Mouse (Mus musculus) ES-Bruce4 (cell line): ENCODE results near the gene Zfp362. TPM values are rescaled to one million over a fixed set of nuclear protein-coding genes. Genes with fewer than 3 reads are reported as not detected.

ENCODE experiments used
- H3K27ac ChIP-seq: 2 replicates; pipeline ENCODE4 v1.5.1; 2012; ENCODE audit warnings: low read length, inconsistent platforms; ENCODE audit not compliant: insufficient read depth
- H3K27me3 ChIP-seq: 2 replicates; pipeline ENCODE4 v1.6.1; 2012; ENCODE audit warnings: mild to moderate bottlenecking, low read length, inconsistent platforms; ENCODE audit not compliant: control insufficient read depth, poor library complexity, insufficient read depth, severe bottlenecking
- H3K36me3 ChIP-seq: 2 replicates; pipeline ENCODE4 v1.6.1; 2012; ENCODE audit warnings: inconsistent platforms, mild to moderate bottlenecking, low read length, moderate library complexity; ENCODE audit not compliant: control insufficient read depth, poor library complexity, insufficient read depth, severe bottlenecking
- H3K4me1 ChIP-seq: one replicate; pipeline ENCODE4 v1.8.1; 2011; ENCODE audit warnings: low read length; ENCODE audit not compliant: control insufficient read depth, insufficient read depth
- H3K4me3 ChIP-seq: 2 replicates; pipeline ENCODE4 v1.5.1; 2011; ENCODE audit warnings: low read depth, mild to moderate bottlenecking, low read length
- H3K9ac ChIP-seq: 2 replicates; pipeline ENCODE4 v1.6.1; 2012; ENCODE audit warnings: low read depth, mild to moderate bottlenecking, inconsistent platforms; ENCODE audit not compliant: poor library complexity, severe bottlenecking
- H3K9me3 ChIP-seq: replicated peaks from 2 replicates; pipeline ENCODE4 v1.6.1; 2012; ENCODE audit warnings: mild to moderate bottlenecking, low read length, inconsistent platforms; ENCODE audit not compliant: control insufficient read depth, poor library complexity, insufficient read depth, severe bottlenecking
- CTCF ChIP-seq: IDR thresholded peaks from one replicate; pipeline ENCODE4 v1.8.1; 2011; ENCODE audit warnings: low read depth, low read length
- EP300 ChIP-seq: IDR thresholded peaks from 2 replicates; pipeline ENCODE4 v1.6.1; 2011; ENCODE audit warnings: low read depth, low read length; ENCODE audit not compliant: insufficient read depth
- POLR2A ChIP-seq: IDR thresholded peaks from one replicate; pipeline ENCODE4 v1.8.1; 2011; ENCODE audit warnings: low read length; ENCODE audit not compliant: insufficient read depth
- polyA plus RNA-seq: library from polyadenylated mRNA; stranded (reverse); fragments of >200 nt; gene quantifications from 2 replicates; pipeline ENCODE4 v1.2.4, GENCODE M21; 2011; ENCODE audit warnings: low read depth; ENCODE audit not compliant: missing spikeins, insufficient read depth, insufficient read length

Gene Zfp362
- polyA plus RNA-seq, 1 experiment, result 11.6 TPM

DNA sequence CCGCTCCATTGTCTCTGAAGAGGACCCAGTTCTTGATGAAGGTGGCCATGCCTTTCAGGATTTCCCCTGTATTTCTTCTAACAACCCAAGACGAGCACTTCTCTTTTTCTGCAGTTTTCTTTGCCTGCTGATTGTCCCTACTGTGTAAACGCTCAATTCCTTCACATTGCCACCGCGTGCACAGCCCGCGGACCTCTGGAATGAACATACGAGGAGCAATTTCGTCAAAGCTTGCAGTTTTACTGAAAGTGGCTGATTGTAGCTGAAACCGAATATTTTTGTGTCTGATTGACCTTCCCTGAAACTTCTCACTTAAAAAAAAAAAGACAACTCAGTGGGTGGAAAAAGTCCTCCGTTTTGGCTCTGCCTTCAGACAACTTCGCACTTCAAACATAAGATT lies 14.7 kb upstream of the Zfp362 start:
- Histone ChIP-seq H3K9me3 (no peaks in the 10 kb centered on the region), H3K4me1 (no peaks in the 10 kb centered on the region), H3K27me3 (no peaks in the 10 kb centered on the region), H3K9ac (no peak overlapping the region), H3K27ac (no peak overlapping the region), H3K4me3 (no peak overlapping the region), H3K36me3 (no peaks in the 10 kb centered on the region)
- TF ChIP-seq POLR2A (no peak), CTCF (no peak), EP300 (no peak)

DNA sequence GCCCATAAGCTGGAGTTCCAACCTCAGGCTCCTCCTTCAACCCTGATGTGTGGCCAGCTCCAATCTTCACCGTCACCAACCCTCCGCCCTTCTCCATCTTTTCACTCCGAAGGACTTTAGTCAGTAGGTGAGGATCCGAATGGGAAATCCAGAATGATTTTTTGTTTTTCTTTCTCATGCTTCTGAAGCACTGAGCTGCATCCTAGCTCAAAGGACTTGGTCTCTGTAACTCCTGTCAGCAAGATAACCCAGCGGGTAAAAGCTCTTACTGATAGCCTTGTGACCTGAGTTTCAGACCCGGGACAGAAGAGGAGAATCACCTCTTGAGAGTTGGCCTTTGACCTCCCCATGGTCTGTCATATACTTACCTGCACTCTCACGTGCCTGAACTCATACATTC lies 11.2 kb upstream of the Zfp362 start:
- no peaks in the 10 kb centered on the region for H3K4me1 ChIP-seq
- no peaks in the 10 kb centered on the region for H3K36me3 ChIP-seq
- H3K27ac ChIP-seq, result no peak overlapping the region
- no peak overlapping the region for H3K4me3 ChIP-seq
- H3K27me3 ChIP-seq, result no peaks in the 10 kb centered on the region
- TF ChIP-seq CTCF, result no peak
- TF ChIP-seq POLR2A, result no peak
- no peaks in the 10 kb centered on the region for H3K9me3 ChIP-seq
- no peak overlapping the region for H3K9ac ChIP-seq

DNA sequence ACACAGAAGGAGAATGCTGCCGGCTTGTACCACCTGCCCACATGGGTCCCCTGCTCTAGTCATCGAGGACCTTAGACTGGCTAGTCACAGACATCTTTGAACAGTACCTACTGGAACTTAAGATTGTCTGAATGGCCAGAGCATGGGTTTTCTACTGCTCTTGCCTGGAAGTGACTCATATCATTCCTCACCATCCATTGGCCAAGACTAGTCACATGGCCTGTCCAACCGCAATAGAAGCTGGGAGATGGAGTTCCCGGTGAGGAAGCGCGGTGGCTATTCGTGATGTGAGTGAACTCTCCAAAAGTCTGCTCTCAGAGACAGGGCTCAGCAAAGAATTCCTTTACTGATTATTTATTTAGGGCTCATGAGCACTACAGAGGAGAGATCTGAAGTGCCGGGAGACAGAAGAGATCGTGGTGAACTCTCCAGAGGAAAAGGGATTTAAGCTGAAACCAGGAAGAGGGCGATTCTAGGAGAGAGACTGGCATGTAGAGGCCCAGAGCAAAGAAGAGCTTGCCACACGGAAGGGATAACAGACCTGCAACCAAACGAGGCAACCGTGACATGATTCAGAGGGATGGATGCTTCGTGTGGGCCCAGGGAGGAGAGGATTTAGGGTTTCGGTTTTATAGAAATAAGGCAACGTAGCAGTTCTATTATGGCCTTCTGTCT lies 5.7 kb upstream of the Zfp362 start:
- H3K36me3 ChIP-seq, result no peaks in the 10 kb centered on the region
- no peaks in the 10 kb centered on the region for H3K9me3 ChIP-seq
- H3K4me3 ChIP-seq, result peak overlapping the region; percentile 96
- TF ChIP-seq POLR2A (peak; percentile 64), EP300 (no peak), CTCF (no peak)
- peak overlapping the region; percentile 70 for H3K9ac ChIP-seq
- no peaks in the 10 kb centered on the region for H3K27me3 ChIP-seq
- no peaks in the 10 kb centered on the region for H3K4me1 ChIP-seq
- no peak overlapping the region for H3K27ac ChIP-seq

DNA sequence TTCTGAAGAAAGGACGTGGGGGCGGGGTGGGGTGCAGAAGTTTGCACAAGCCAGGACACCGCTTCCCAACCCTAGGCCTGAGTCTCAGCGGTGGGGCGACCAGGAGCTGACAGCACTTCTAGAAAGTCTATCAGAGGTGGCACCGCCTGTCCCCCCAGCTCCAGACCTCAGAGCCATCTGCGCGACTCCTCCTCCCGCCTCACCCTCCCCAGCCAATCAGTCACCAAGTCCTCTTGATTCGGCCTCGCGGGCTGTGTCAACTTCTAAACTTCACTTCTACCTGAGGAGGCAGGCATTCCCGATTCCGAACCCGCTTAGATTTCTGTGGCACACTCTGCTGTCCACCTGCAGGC lies 958 bp upstream of the Zfp362 start:
- H3K4me3 ChIP-seq, result peak overlapping the region; percentile 15
- TF ChIP-seq POLR2A (no peak), EP300 (no peak), CTCF (no peak)
- peaks cover 2% of the 10 kb centered on the region; the same call in 1 of the 2 replicates for H3K27me3 ChIP-seq
- H3K27ac ChIP-seq, result no peak overlapping the region
- H3K9me3 ChIP-seq, result no peaks in the 10 kb centered on the region
- peak overlapping the region; percentile 96 for H3K9ac ChIP-seq
- no peaks in the 10 kb centered on the region for H3K36me3 ChIP-seq
- no peaks in the 10 kb centered on the region for H3K4me1 ChIP-seq

DNA sequence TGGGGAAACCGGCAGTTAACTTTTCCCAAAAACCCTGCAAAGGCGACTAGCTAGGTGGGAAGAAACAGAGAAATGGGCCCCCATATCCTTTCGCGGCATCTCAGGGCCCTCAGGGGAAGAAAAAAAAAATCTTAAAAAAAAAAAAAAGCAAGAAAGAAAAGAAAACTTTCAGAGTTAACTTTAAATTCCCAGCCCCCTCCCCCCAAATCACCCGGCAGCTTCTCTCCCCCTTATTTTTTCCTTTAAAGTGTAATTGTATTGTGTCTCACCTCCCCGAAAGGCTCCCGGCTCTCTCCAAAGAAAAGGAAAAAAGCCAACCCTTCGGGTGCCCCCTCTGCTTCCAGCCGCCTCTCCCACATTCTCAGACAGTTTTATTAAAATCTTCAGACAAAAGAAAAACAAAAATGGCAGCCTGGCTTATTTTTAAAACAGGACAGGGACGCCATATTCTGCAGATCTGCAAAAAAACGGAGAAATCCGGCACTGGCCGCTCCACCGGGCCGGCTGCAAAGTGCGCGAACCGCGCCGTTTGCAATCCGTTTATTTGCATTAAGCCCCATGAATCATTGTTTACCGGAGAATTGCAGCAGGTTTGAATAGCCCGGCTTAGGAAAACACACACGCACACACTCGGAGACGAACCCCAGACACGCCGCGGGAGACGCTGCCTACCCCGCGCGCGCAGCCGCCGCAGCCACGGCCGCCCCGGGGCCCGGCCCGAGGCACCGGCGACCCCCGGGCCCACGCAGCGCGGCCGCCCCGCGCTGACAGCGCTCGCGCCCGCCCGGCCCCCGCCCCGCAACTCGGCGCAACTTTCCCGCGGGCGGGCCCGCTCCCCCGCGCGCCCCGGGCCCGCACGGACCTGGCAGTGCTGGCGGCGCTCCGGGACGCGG lies 449 bp downstream of the Zfp362 start:
- peak overlapping the region; percentile 96 for H3K9ac ChIP-seq
- H3K4me1 ChIP-seq, result no peaks in the 10 kb centered on the region
- H3K4me3 ChIP-seq, result peak overlapping the region; percentile 87
- no peak for TF ChIP-seq EP300
- TF ChIP-seq POLR2A, result no peak
- no peak for TF ChIP-seq CTCF
- H3K27me3 ChIP-seq, result peaks cover 2% of the 10 kb centered on the region; the same call in 1 of the 2 replicates
- H3K27ac ChIP-seq, result no peak overlapping the region
- no peaks in the 10 kb centered on the region for H3K9me3 ChIP-seq
- no peaks in the 10 kb centered on the region for H3K36me3 ChIP-seq
